Mouse (Mus musculus) embryonic facial prominence, embryonic 11.5 days (tissue): ENCODE data around the gene Med13l. TPM values are rescaled to one million over a fixed set of nuclear protein-coding genes. Genes with fewer than 3 reads are reported as not detected.

Experiments
- ATAC-seq: fragments of 200-750 bp; cut with Nextera tagmentation; replicated peaks from 2 replicates; pipeline ENCODE4 v1.8.0; 2017; ENCODE audit warnings: low read depth; ENCODE audit not compliant: insufficient number of reproducible peaks, low FRiP score, low TSS enrichment
- DNase-seq: peaks from one replicate; pipeline ENCODE4 v3.0.0-alpha.2; 2015; ENCODE audit warnings: low spot score
- H3K27ac ChIP-seq: fragments of 300-500 bp; sonication (generic); replicated peaks from 2 replicates; pipeline ENCODE4 v1.5.1; 2014; ENCODE audit warnings: mild to moderate bottlenecking, low read depth, low read length, control low read depth
- H3K27me3 ChIP-seq: fragments of 300-500 bp; sonication (generic); 2 replicates; pipeline ENCODE4 v1.6.1; 2014; ENCODE audit warnings: mild to moderate bottlenecking, low read length, moderate library complexity, mixed read lengths; ENCODE audit not compliant: control insufficient read depth, insufficient read depth
- H3K36me3 ChIP-seq: fragments of 300-500 bp; sonication (generic); replicated peaks from 2 replicates; pipeline ENCODE4 v1.6.1; 2014; ENCODE audit warnings: low read depth, mild to moderate bottlenecking, low read length, moderate library complexity, mixed read lengths; ENCODE audit not compliant: control insufficient read depth, insufficient read depth
- H3K4me1 ChIP-seq: fragments of 300-500 bp; sonication (generic); 2 replicates; pipeline ENCODE4 v1.6.1; 2014; ENCODE audit warnings: low read length, mixed read lengths; ENCODE audit not compliant: control insufficient read depth, insufficient read depth
- H3K4me2 ChIP-seq: fragments of 300-500 bp; sonication (generic); 2 replicates; pipeline ENCODE4 v1.6.1; 2014; ENCODE audit warnings: low read depth, mild to moderate bottlenecking, control low read depth, low read length, moderate library complexity
- H3K4me3 ChIP-seq: fragments of 300-500 bp; sonication (generic); 2 replicates; pipeline ENCODE4 v1.5.1; 2014; ENCODE audit warnings: low read depth, low read length, control low read depth
- H3K9ac ChIP-seq: fragments of 300-500 bp; sonication (generic); replicated peaks from 2 replicates; pipeline ENCODE4 v1.6.1; 2014; ENCODE audit warnings: mild to moderate bottlenecking, control low read depth, low read length
- H3K9me3 ChIP-seq: fragments of 300-500 bp; sonication (generic); replicated peaks from 2 replicates; pipeline ENCODE4 v1.6.1; 2016; ENCODE audit warnings: mild to moderate bottlenecking, low read length, inconsistent platforms, mixed read lengths; ENCODE audit not compliant: control insufficient read depth
- WGBS: fragments of 180-500 bp; shearing (Covaris S2); extraction: QIAGEN DNeasy Blood & Tissue Kit; methylation state at CpG from one replicate; pipeline ENCODE4 v1.1.7; 2014; 5-methylcytosine and 5-hydroxymethylcytosine counted together
- polyA plus RNA-seq: library from polyadenylated mRNA; unstranded; fragments of >200 nt; fragmentation: Nextera tagmentation; extraction: Ambion mirVana; gene quantifications from 2 replicates; pipeline ENCODE4 v1.2.1, GENCODE M21; 2014

Gene Med13l
- polyA plus RNA-seq, 1 experiment from 2014 or later = 10.1 TPM

GRCm38 (mm10) chr5:118801592-118801991 is 241.1 kb downstream of the Med13l start:
- H3K36me3 ChIP-seq = no peaks in the 10 kb centered on the region
- H3K4me3 ChIP-seq = no peak overlapping the region
- 21% methylated on average over 5 of the region's 5 CpGs for WGBS
- H3K27me3 ChIP-seq = no peaks in the 10 kb centered on the region
- DNase-seq (no peak), ATAC-seq (no peak)
- no peaks in the 10 kb centered on the region for H3K4me1 ChIP-seq
- no peak overlapping the region for H3K4me2 ChIP-seq
- no peak overlapping the region for H3K9ac ChIP-seq
- H3K27ac ChIP-seq = no peak overlapping the region
- no peaks in the 10 kb centered on the region for H3K9me3 ChIP-seq

GRCm38 (mm10) chr5:118802036-118802435 is 241.6 kb downstream of the Med13l start:
- Histone ChIP-seq H3K9ac (no peak overlapping the region), H3K4me3 (no peak overlapping the region), H3K4me1 (no peaks in the 10 kb centered on the region), H3K27ac (no peak overlapping the region), H3K4me2 (no peak overlapping the region), H3K36me3 (no peaks in the 10 kb centered on the region), H3K9me3 (no peaks in the 10 kb centered on the region), H3K27me3 (no peaks in the 10 kb centered on the region)
- ATAC-seq (no peak), DNase-seq (no peak)
- WGBS = 65% methylated on average over 7 of the region's 7 CpGs

GRCm38 (mm10) chr5:118808946-118809345 is 248.5 kb downstream of the Med13l start:
- Histone ChIP-seq H3K36me3 (no peaks in the 10 kb centered on the region), H3K4me3 (no peak overlapping the region), H3K4me2 (no peak overlapping the region), H3K9me3 (no peaks in the 10 kb centered on the region), H3K27me3 (no peaks in the 10 kb centered on the region), H3K27ac (no peak overlapping the region), H3K9ac (no peak overlapping the region), H3K4me1 (no peaks in the 10 kb centered on the region)
- no peak for ATAC-seq
- no peak for DNase-seq
- WGBS = 86% methylated on average over 12 of the region's 12 CpGs

GRCm38 (mm10) chr5:118809588-118809987 is 249.1 kb downstream of the Med13l start:
- 87% methylated on average over 5 of the region's 5 CpGs for WGBS
- H3K36me3 ChIP-seq = no peaks in the 10 kb centered on the region
- DNase-seq (no peak), ATAC-seq (no peak)
- H3K9me3 ChIP-seq = no peaks in the 10 kb centered on the region
- H3K4me1 ChIP-seq = no peaks in the 10 kb centered on the region
- H3K9ac ChIP-seq = no peak overlapping the region
- H3K4me2 ChIP-seq = no peak overlapping the region
- no peaks in the 10 kb centered on the region for H3K27me3 ChIP-seq
- H3K4me3 ChIP-seq = no peak overlapping the region
- no peak overlapping the region for H3K27ac ChIP-seq

DNA sequence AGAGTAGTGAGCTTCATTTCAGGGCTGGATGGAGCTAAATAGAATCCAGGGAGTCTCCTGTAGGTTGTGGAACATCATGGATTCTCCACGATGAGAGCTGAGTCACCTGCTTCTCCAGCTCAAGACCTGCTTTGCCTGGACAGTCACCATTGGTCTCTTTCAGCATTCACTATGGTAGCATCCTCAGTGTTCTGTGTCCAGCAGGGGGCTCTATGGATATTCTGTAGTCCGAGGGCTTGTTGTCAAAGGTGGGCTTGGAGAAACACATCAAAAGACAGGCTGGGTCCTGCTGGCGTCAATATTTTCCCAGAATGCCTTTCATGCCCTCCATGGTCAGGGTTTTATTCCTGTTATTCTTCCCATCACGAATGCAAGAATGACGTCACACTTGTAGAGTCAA is 251.2 kb downstream of the Med13l start:
- H3K9ac ChIP-seq = no peak overlapping the region
- no peaks in the 10 kb centered on the region for H3K27me3 ChIP-seq
- DNase-seq (peak; percentile 50), ATAC-seq (no peak)
- no peaks in the 10 kb centered on the region for H3K36me3 ChIP-seq
- H3K9me3 ChIP-seq = no peaks in the 10 kb centered on the region
- H3K4me2 ChIP-seq = no peak overlapping the region
- WGBS = 57% methylated on average over 5 of the region's 5 CpGs
- no peak overlapping the region for H3K4me3 ChIP-seq
- H3K4me1 ChIP-seq = no peaks in the 10 kb centered on the region
- no peak overlapping the region for H3K27ac ChIP-seq

DNA sequence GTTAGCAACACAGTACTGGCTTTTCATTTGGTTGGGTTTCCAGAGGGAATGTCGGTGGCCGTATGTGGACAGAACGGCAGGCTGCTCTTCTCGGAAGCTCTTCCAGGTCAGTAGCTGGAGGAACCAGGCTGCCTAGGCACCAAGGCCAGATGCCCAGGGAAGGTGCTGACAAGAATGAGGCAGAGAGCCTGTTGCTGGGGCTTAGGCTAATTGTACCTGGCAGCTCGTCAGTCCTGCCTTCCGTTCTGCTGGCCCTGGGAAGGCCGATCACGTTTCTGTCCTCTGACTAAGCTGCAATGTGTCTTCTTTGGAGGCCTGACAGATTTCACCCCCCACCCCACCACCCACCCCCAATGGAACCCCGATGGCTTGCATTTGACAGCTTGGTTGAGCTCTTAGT is 251.9 kb downstream of the Med13l start:
- H3K4me1 ChIP-seq = no peaks in the 10 kb centered on the region
- WGBS = 61% methylated on average over 9 of the region's 9 CpGs
- DNase-seq = peak; percentile 9
- no peaks in the 10 kb centered on the region for H3K9me3 ChIP-seq
- H3K4me3 ChIP-seq = no peak overlapping the region
- H3K36me3 ChIP-seq = no peaks in the 10 kb centered on the region
- ATAC-seq = no peak
- no peak overlapping the region for H3K4me2 ChIP-seq
- no peak overlapping the region for H3K9ac ChIP-seq
- no peak overlapping the region for H3K27ac ChIP-seq
- no peaks in the 10 kb centered on the region for H3K27me3 ChIP-seq

DNA sequence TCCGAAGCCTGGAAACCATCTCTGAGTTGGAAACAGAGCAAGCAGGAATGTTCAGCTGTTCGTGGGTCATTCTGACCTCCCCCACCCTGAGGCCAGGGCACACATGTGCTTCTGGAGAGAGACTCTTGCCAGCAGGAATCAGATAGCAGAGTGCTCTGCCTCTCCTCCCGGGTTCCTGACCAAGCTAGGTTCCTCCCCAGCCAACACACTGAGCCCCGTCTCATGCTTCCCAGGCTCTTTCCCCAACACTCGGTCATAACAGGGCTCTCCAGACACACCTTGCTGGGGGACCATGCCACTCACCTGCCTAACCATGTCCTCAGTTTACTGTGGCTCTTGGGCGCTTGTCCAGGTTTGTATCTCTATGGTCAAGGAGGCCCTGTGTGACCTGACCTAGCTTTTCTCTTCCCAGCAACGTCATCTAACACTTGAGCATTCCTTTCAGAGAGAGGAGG is 252.5 kb downstream of the Med13l start:
- DNase-seq (no peak), ATAC-seq (no peak)
- Histone ChIP-seq H3K9me3 (no peaks in the 10 kb centered on the region), H3K27me3 (no peaks in the 10 kb centered on the region), H3K4me2 (no peak overlapping the region), H3K36me3 (no peaks in the 10 kb centered on the region), H3K27ac (no peak overlapping the region), H3K9ac (no peak overlapping the region), H3K4me1 (no peaks in the 10 kb centered on the region), H3K4me3 (no peak overlapping the region)
- 50% methylated on average over 7 of the region's 7 CpGs for WGBS

GRCm38 (mm10) chr5:118814052-118814451 is 253.6 kb downstream of the Med13l start:
- no peak overlapping the region for H3K4me3 ChIP-seq
- no peaks in the 10 kb centered on the region for H3K4me1 ChIP-seq
- H3K27ac ChIP-seq = no peak overlapping the region
- 41% methylated on average over 6 of the region's 6 CpGs for WGBS
- H3K36me3 ChIP-seq = no peaks in the 10 kb centered on the region
- H3K9ac ChIP-seq = no peak overlapping the region
- H3K27me3 ChIP-seq = no peaks in the 10 kb centered on the region
- H3K4me2 ChIP-seq = no peak overlapping the region
- DNase-seq (peak; percentile 55), ATAC-seq (no peak)
- no peaks in the 10 kb centered on the region for H3K9me3 ChIP-seq
